Mouse (Mus musculus) embryo, embryonic 9.5 days (tissue): ENCODE measurements around the gene Olfr1411.

Source experiments
- DNase-seq: peaks from one replicate; pipeline ENCODE4 v3.0.0-alpha.2; 2017; ENCODE audit errors: extremely low spot score

The Olfr1411 gene

DNA sequence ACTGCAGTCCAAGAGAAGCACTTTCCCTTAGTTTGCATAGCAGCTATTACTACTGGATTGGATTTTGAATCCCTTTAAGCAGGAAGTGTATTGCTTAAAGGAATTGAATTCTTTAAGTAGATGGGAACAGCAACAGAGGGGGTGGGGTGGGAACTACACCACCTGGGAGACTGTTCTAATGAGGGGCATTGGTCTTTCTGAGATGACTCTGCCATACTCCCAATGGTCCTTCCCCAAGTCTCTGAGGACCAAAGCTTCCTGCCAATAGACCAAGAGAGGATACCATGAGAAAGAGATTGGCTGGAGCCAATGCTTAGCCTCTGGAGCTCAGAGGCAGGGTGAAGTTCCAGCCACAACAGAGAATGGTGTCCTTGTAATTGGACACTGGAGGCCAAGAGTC is at the start of gene Olfr1411:
Gene Olfr1411, plus strand, starts transcription at position 301 of the 400 bp plus-strand sequence.
- no peak for DNase-seq

DNA sequence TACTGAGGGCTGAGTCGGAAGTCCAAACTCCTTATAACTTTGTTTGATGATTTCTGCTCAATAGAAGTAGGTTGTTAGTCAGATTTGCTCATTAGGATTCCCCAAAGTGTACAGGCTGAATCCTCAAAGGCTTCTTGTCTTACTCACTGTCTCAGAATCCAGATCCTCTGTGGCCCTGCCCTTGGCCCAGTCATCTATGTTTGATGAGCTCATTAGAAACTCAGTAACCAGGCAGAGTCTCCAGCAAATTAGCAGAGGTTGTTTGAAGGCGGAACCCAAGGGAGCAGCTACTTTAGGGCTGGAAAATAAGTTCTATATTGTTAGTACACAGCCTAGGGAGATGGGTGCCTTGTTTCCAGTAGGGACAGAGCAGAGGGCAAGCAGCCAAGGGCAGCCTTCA is 48.3 kb upstream of the Olfr1411 start:
- DNase-seq = no peak

DNA sequence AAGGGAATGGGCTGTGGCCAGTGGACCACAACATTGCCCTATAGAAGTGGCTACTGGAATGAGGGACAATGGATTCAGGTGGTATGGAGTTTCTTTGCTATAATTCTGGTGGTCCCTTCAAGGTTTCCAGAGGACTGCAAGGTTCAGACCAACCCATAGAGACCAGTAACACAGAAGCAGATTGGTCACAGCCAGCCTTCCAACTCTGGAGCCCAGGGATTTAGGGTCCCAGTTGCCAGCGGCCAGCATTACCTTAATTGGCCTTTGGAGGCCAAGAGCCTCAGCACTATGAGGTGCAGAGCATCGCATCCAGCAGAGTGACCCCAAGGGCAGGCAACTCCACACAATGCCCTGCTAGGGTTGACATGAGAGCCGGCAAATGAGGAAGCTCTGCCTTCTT is 23.2 kb upstream of the Olfr1411 start, which contains the start of gene Olfr1413:
Gene Olfr1413, plus strand, starts transcription at position 301 of the 400 bp plus-strand sequence.
- DNase-seq = no peak

DNA sequence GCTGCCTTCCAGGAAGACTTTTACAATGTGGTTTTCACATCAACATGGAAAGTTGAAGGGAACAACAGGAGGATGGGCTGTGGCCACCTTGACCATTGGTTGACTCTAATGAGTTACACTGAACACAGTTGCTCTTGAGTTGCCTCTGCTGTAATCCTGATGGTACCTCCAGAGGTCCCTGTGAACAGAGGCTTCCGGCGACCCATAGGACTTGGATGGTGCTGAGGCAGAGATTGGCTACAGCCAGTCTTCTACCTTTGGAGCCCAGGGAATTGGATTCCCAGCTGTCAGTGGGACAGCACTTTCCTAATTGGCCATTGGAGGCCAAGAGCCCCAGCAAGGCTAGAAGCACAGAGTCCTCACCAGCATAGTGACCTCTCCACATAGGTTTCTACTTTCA is 8.7 kb upstream of the Olfr1411 start, which contains the start of gene Olfr1412:
Gene Olfr1412, plus strand, starts transcription at position 301 of the 400 bp plus-strand sequence.
- no peak for DNase-seq

DNA sequence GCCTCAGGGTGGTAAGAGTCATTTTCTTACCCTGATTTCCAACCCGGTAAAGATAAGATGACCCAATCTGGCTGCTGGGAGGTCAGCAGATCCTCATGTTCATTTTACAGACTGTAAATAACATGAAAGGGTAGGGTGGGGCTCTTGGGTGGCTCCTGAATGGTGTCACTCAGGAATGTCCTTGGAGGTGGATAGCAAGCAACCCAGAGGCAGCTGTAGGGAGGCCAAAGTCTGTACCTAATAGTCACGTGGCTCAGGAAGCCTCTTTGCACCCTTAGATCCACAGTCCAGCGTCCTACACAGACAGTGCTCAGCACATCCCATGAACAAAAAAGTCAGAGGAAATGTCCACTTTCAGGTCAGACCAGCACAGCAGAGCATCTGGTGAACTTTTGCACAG is 1.8 kb downstream of the Olfr1411 start:
- no peak for DNase-seq

GRCm38 (mm10) chr1:92605482-92605881 is 11.3 kb downstream of the Olfr1411 start, which contains the start of gene Olfr1410:
Gene Olfr1410, plus strand, starts transcription at chr1:92605782.
- DNase-seq = no peak

- no peak for DNase-seq
Observed at GRCm38 (mm10) chr1:92607711-92608110, 13.5 kb downstream of the Olfr1411 start.

- peak; percentile 52 for DNase-seq
Observed at GRCm38 (mm10) chr1:92611008-92611407, 16.8 kb downstream of the Olfr1411 start.

- no peak for DNase-seq
Observed at GRCm38 (mm10) chr1:92613175-92613574, 19.0 kb downstream of the Olfr1411 start.

DNA sequence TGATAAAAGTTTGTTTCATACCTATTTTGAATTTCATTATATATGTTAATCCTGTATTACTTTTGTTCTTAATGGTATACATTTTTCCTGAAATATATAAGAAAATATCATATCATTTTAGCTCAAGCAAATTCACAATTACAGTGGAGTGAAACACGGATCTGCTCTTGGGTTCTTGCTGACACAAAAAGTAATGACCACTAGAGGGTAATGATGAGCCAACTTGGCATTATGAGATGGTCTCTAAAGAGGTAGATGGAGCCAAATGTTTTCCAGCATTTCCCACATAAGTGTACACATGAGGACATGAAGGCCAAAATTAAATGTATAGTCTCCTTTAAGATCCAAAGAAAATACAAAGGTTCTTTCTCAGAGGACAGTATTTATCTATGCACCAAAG is 20.3 kb downstream of the Olfr1411 start:
- no peak for DNase-seq

DNA sequence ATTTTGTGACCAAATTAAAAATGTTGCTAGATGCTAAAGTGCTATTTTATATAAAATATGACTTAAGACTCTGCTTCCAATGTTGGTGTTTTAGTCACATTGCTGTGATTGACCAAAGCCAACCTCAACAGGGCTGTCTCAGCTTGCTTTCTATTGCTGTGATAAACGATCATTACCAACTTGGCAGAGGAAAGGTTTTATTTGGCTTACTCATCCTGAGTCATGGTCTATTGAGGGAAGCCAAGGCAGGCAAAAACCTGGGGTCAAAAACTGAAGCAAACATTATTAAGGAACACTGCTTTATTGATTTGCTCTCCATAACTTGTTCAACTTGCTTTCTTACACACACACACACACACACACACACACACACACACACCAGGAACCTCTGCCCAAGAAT is 21.8 kb downstream of the Olfr1411 start:
- DNase-seq = no peak

- DNase-seq = no peak
Observed at GRCm38 (mm10) chr1:92617488-92617887, 23.3 kb downstream of the Olfr1411 start, which contains the start of gene Olfr12. Gene Olfr12, plus strand, starts transcription at chr1:92617788.

- DNase-seq = no peak
Observed at GRCm38 (mm10) chr1:92618360-92618759, 24.1 kb downstream of the Olfr1411 start.

DNA sequence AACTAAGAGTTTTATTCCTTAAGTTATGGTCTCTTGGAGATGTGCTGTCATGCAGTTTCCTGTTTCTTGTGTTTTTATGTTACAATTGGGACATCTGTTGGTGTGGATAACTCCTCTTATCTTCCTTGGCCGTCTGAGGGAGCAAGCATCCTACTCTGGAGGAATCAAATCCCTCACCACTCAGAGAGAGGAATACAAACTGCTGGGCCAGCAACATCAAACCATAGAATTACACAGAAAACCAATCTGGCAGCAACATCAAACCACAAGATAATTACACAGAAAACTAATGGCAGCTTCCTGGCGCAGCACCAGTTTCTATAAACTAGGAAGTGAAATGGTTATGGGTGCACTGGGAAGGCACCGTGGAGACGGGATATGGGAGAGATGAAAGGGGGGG is 34.0 kb downstream of the Olfr1411 start:
- DNase-seq = no peak

DNA sequence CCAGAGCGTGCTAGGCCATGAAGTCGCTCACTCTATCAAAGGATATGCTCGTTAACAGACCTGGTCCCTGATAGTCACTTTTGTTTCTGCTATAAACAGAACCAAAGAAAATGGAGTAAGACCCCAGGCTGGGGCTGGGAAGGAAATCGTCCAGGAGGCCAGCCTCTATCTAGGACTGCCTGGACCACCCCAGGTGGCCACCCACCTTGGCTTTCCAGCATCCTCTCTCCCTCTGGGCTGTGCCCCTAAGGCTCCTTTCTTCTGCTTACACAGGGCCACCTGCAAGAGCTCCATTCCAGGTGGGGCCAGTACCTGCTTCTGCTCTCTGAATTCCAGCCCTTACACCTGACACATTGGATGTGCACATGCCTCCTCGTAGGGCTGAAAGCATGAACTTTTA is 38.0 kb downstream of the Olfr1411 start:
- no peak for DNase-seq

GRCm38 (mm10) chr1:92632948-92633347 is 38.7 kb downstream of the Olfr1411 start:
- no peak for DNase-seq

DNA sequence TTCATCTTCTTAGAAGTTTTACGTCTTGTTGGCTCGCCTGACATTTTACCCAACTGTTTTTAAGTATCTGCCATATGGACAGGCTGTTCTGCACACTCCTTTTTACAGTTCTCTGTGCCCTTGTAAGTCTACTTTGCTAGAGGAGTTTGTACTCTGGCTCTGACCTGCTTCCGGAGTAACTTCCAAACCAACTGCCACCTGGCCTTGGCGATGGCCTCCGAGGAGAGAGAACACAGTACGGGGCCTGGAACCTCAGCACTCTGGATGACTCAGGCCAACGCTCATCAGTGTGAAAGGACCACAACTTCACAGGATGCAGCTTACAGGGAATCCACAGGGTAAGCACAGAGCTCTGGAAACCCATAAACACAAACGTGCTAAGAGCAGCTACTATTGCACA is 39.5 kb downstream of the Olfr1411 start:
- DNase-seq = no peak

DNA sequence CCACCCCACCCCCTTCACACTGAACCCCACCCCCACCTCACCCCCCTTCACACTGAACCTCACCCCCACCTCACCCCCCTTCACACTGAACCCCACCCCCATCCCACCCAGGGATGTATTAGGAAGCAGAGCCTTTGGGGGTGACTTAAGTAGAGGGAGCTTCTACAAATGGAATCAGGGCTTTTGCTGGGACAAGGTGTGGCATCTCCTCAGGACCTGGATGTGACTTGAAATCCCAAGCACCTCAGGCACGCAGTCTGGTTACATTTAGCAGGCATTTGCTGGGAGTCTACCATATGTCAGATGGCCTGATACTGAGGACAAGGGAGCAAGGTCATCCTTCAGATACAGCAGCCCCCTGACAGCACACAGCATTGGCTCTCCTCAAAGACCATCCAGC is 40.4 kb downstream of the Olfr1411 start:
- no peak for DNase-seq

DNA sequence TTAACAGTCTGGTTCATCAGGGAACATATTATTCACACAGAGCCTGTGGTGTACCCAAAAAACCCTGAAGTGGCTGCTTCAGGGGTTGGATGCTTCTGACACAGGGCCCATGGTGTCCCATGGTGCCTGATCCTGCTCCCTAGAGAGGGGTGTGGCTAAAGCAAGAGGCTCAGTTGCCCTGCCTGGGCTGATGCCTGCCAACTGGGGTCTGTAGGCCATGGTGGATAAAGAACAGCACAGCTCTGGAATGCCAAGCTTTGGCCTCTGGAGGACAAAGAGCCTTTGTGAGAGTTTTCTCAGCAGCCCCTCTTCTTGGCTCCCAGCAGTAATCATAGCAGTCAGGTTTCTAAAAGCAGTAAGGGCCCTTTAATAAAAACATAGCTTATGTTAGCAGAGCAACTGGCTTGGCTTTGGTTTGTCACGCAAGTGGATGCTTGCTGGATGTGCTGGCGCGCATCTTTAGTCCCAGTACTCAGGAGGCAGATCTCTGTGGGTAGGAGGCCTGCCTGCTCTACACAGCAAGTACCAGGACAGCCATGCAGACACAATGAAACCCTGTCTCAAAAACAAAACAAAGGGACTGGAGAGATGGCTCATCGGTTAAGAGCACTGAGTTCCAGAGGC is 40.9 kb downstream of the Olfr1411 start:
- no peak for DNase-seq

GRCm38 (mm10) chr1:92636015-92636414 is 41.8 kb downstream of the Olfr1411 start:
- no peak for DNase-seq

- no peak for DNase-seq
Observed at GRCm38 (mm10) chr1:92636676-92637075, 42.5 kb downstream of the Olfr1411 start.

- DNase-seq = no peak
Observed at GRCm38 (mm10) chr1:92637501-92638172, 43.4 kb downstream of the Olfr1411 start.

- DNase-seq = no peak
Observed at GRCm38 (mm10) chr1:92638181-92638580, 44.0 kb downstream of the Olfr1411 start.
